Mouse (Mus musculus): ENCODE results near the gene Grap2.

Gene Grap2

GRCm38 (mm10) chr15:80636757-80637372 lies 64.5 kb downstream of the Grap2 start:
- no peak for DNase-seq (ENCODE audit: extremely low read depth, low read depth)

DNA sequence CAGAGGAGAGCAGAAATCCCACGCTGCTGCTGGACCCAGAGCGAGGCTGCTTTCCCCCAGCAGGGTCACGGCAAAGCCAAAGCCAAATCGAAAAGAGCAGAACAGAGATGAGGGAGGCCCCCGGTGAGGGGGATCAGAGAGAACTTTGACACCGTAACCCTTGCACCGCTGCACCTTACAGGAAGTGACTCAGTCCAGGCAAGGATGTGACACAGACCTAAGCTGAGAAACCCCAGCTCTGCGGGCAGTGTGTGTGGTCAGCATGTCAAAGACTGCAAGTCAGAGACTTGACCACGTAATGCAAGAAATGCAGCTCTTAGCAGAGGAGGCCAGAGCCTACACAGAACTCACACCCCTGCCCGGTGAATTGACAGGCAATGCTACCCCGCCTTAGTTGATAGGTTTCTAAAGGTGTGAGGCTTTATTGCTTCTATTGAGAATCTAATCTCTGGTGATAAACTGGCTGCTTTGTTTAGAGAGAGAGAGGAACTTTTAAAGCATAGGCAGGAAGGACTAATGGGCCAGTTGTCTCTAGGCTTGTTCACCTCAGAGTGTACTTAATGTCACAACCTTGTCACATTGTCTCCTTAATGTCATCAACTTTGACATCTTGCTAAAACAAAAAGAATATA lies 66.8 kb downstream of the Grap2 start:
- DNase-seq (ENCODE audit: extremely low read depth, low read depth): no peak

- DNase-seq (ENCODE audit: extremely low read depth, low read depth): no peak
Observed at GRCm38 (mm10) chr15:80639874-80640273, 67.5 kb downstream of the Grap2 start.

DNA sequence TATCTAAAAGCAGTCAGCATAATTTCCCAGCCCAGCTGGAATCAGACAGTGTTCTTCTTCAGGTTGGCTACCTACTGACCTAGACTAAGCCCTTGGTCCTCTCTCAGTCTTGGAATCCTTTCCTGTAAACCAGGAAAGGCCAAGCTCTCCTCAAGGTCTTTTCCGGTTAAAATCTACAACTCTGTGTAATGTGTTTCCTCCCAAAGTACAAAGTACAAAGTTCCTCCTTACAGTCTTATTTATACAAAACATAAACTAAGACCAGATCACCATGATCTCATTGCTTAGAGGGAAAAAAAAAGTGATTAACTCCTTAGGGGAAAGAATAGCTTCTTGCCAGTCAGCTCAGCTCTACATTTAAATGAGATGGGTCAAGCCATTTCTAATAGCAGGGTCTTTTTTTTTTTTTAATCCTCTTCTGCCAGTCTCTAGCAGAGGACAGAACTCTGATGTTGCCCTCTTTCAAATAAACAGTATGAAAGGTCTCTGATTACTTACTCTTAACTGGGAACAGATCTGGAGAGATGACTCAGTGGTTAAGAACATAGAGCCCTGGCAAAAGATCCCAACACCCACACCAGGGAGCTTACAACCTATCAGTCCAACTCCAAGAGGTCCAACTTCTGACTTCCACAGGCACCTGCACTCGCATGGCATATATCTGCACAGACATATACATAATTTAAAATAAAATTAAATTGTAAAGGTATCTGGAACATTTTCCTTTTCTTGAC lies 69.5 kb downstream of the Grap2 start:
- DNase-seq (ENCODE audit: extremely low read depth, low read depth): no peak

DNA sequence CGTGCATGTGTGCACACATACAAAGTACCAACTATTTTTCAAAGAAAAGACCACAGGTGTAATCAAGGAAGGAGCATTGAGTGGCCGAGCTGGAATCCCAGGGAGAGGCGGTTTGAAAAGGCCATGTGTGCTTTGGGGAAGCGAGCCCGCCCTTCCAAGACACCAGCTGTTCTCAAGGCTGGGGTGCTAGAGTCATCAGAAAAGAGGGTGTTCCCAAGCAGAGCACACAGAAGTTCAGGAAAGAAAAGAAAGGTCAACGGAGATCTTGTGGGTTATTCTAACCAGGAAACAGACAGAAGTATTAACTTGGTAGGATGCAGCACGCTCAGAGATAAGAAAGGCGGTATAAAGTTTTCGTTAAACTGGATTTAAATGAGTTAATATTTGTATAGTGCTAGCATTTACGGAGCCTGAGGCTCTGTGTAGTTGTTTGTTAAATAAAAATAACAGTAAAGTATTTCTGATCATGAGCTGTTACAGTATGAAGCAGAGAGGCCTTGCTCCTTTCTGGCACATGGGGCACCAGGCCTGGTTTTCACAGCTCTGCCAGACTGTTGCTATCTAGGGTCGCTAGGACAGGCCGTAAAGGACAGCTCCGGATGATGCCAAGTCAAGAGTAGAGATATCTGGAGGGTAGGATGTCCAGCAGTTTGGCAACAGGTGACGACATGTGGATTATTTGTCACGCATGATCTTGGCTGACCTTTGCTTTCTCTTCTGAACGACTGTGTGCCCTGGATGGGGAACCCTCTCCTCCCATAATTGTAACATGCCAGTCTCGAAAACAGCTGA lies 72.8 kb downstream of the Grap2 start:
- no peak for DNase-seq (ENCODE audit: extremely low read depth, low read depth)

DNA sequence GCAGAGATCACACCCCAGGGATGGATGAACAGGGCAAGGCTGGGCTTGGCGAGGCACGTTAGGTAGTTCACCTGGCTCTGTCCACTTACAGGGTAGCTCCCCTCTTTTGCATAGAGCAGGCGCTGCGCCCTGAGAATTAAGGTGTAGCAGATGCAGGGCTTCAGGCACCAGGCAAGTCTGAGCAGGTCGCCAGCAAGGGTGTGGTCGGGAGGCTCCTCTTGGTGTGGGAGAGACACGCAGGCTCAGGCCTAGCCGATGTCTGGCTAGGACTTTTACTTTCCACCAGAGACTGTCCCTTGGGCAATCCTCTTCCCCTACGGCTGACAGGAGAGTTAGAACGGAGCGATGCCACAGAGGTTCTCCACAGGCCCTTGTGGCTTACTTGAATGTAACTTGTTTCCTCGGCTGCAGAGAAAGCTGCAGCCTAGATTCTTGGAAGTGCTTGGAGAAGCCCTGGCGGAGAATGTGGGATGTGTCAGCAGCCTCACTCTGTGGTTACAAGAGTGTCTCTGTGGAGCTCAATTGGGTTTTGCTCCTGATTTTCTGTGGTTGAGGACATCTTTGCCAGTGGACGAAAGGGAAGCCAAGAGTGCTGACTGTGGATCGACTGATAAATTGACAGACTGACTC lies 76.7 kb downstream of the Grap2 start:
- DNase-seq (ENCODE audit: extremely low read depth, low read depth): no peak

- DNase-seq (ENCODE audit: extremely low read depth, low read depth): no peak
Observed at GRCm38 (mm10) chr15:80650412-80650811, 78.0 kb downstream of the Grap2 start.

GRCm38 (mm10) chr15:80653865-80654264 lies 81.5 kb downstream of the Grap2 start:
- no peak for DNase-seq (ENCODE audit: extremely low read depth, low read depth)

- DNase-seq (ENCODE audit: extremely low read depth, low read depth): no peak
Observed at GRCm38 (mm10) chr15:80658815-80659471, 86.5 kb downstream of the Grap2 start.

DNA sequence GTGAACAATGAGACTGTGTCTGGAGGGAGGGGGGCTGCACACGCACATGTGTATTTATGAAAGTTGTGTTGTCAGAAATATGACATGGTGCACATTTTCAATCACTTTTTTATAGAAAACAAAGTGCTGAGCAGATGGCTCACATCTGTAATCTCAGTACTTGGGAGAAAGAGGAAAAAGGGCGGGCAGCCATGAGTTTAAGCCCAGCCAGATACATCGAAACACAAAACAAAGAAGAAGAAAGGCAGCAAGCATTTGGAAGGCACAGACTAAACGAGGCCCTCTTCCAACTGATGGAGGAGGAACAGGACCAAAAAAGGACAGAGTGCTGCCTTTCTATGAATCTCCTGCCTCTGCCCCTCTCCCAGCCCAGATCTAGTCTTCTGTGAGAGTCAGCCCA lies 88.6 kb downstream of the Grap2 start:
- no peak for DNase-seq (ENCODE audit: extremely low read depth, low read depth)

DNA sequence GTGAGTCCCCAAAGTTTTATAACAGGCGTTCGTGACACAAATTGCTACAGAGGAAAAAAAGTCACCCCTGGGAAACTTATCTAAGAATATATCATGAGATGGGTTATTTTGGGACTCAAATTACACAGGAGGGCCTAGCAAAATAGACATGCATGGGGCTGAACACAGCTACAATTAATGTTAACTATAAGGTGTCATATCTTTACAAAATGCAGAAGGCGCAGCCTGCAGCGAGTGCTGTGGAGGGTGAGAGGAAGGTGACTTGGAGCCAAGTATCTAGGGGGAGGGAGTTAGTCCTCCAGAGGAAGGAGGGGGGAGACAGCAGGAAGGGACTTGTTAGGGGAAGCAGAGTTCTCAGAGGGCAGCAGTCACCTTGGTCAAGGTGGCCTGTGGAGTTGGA lies 92.0 kb downstream of the Grap2 start:
- no peak for DNase-seq (ENCODE audit: extremely low read depth, low read depth)

GRCm38 (mm10) chr15:80671295-80672252 lies 99.2 kb downstream of the Grap2 start, which contains the start of gene Fam83f:
Fam83f (plus strand) TSS chr15:80671847.
- no peak for DNase-seq (ENCODE audit: extremely low read depth, low read depth)

- DNase-seq (ENCODE audit: extremely low read depth, low read depth): no peak
Observed at GRCm38 (mm10) chr15:80672810-80673209, 100.4 kb downstream of the Grap2 start.

GRCm38 (mm10) chr15:80673337-80674095 lies 101.1 kb downstream of the Grap2 start:
- no peak for DNase-seq (ENCODE audit: extremely low read depth, low read depth)

DNA sequence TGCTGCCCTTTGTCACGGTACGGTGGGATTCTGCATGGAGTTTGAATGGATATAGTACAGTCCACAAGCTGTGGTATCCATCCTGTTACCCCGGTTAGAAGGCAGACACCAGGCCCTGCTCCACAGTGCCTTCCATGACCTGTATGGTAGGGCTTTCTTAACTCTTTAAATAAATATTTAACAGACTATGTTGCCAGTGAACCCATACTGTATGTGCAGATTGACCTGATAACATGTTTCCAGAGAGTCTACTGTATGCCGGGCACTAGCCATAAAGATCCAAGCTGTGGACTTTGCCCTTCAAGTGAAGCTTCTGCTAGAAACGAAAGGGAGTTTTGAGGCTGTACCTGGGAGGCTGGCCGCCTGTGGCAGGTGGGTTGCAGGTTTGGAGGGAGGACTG lies 102.3 kb downstream of the Grap2 start:
- DNase-seq (ENCODE audit: extremely low read depth, low read depth): no peak

DNA sequence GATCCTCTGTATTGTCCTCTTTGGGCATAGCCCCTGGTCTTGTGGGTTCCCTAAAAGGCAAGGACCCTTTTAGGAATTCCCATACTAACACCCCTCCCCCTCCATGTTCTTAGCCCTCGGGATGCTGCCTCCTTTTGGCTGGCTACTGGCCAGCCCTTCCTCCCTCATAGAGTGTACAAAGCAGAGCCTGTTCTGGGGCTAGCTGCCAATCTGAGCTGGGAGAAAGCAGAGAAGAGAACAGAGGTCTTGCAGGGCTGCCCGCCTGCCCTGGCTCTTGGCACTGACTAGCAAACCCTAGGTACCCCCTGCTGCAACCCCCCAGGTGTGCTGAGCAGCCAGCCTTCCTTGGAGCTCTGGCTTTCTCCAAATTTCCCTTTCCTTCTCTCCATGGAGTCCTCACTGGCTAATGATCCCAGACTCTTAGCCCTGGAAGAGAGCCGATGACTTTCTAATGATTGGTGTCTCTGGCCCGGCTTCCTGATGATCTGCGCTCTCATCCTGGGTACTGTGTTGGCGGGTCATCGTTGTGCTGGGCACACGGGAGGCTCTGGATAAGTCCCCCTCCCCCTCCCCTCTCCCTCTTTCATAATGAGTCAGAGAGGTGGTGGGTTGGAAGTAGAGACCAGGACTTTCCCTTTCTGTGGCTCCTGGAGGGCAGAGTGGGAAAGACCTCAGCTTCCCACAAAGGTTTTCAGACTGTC lies 107.3 kb downstream of the Grap2 start:
- DNase-seq (ENCODE audit: extremely low read depth, low read depth): no peak

GRCm38 (mm10) chr15:80680347-80681030 lies 108.1 kb downstream of the Grap2 start:
- DNase-seq (ENCODE audit: extremely low read depth, low read depth): no peak

GRCm38 (mm10) chr15:80681466-80681881 lies 109.1 kb downstream of the Grap2 start:
- DNase-seq (ENCODE audit: extremely low read depth, low read depth): no peak
